Mouse (Mus musculus) sigmoid colon, adult 10 weeks (tissue): ENCODE data around the gene Gnai3. TPM values are rescaled to one million over a fixed set of nuclear protein-coding genes. Genes with fewer than 3 reads are reported as not detected.

ENCODE experiments used
- polyA plus RNA-seq: library from polyadenylated mRNA; stranded (reverse); fragments of 350-450 nt; fragmentation: Illumina TruSeq; extraction: RNeasy Lipid Tissue Mini Kit (QIAGEN cat#74804); gene quantifications from one replicate; pipeline ENCODE4 v1.2.3, GENCODE M21; 2014; ENCODE audit warnings: low read depth, low replicate concordance

The Gnai3 gene
- 306 TPM for polyA plus RNA-seq

GRCm38 (mm10) chr3:108145534-108146445 is at the start of gene Gnai3:
Gnai3 (minus strand) TSS chr3:108146146.

GRCm38 (mm10) chr3:108186098-108187047 is 40.4 kb upstream of the Gnai3 start, which contains the start of gene Amigo1:
Amigo1 (plus strand) TSS chr3:108186335.

DNA sequence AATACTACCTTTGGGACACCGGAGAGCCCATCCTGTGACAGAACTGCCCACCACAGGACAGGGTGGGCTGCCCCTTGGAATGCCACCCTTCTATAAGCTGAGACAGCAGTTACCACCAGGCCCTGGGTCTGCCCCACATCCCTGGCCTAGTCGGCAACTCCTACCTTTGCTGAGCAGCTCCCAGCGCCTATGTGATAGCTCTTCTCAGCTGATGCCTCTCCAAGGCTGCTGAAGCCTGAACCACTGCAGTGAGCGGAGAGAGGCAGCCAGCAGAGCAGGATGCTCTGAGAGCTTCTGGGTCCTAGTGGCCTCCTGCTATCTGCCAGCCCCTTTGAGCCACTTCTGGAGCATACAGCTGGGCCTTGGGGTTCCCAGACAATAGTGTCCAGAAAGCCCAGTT is 8.7 kb upstream of the Gnai3 start, which contains the start of gene Gpr61:
Gene Gpr61 (minus strand): TSS at position 227 of the 400 bp plus-strand sequence.

DNA sequence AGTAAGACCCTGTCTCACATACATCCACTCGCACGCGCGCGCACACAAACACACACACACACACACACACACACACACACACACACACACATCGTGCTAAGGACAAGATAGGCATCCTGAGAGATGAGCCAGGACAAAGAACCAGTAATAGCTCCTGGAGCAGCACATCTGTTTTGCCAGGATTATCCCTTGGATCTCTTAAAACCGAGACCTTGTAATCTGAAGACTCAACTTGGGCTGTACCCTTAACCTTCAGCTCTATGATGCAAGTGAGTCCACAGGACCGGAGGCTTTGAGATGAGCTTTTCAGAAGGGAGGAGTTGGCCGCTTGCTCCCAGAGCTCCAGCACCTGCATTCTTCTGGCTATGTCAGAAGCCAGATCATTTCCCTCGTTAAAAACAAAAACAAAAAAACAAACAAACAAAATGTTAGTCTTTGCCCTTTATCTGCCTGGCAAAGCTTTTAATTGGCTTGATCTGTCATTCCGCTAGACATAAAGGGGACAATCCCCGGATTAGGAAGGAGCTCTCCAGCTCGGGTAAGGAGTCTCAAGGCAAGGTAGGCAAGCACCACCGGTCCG is 53.3 kb downstream of the Gnai3 start, which contains the start of gene Gnat2:
Gene Gnat2 (plus strand): TSS at position 254 of the 580 bp plus-strand sequence.

DNA sequence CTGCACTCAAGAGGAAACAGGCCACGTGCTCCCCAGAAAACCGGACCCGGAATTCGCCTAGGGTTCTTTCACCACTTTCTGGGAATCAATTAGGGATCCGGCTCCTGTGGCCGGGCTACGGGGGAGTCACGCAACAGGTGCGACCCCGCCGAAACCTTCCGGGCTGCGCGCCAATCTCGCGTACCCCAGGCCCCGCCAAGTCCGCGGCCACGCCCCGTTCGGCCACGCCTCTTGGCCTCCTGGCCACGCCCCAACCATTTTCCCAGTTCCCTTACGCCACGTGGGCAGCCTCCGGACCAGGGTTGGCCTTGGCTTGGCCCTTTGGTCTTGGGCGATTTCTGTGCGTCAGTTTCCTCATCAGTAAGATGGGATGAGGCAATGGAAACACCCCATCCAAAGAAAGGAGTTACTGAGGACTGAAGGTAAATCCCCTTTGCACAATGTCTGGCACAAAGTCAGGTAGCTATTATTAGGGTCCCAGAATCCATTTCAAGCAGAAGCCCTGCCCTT is 59.4 kb downstream of the Gnai3 start, which contains the start of gene Ampd2:
Gene Ampd2 (minus strand): TSS at position 182 of the 510 bp plus-strand sequence.

Other genes with a start within 250 kb of the Gnai3 start
- 4.3 TPM for gene Gstm7, start 214.3 kb downstream of the Gnai3 start, polyA plus RNA-seq
- gene Gstm6, start 202.4 kb downstream of the Gnai3 start, polyA plus RNA-seq = 10.1 TPM
- 11.6 TPM for gene Gstm3, start 176.9 kb downstream of the Gnai3 start, polyA plus RNA-seq
- 67.8 TPM for gene Gstm2, start 159.7 kb downstream of the Gnai3 start, polyA plus RNA-seq
- 29.8 TPM for gene Gstm1, start 128.2 kb downstream of the Gnai3 start, polyA plus RNA-seq
- gene Gstm4, start 101.3 kb downstream of the Gnai3 start, polyA plus RNA-seq = 2.9 TPM
- 7.4 TPM for gene Ampd2, start 59.5 kb downstream of the Gnai3 start, polyA plus RNA-seq
- 0.88 TPM for gene Gnat2, start 53.4 kb downstream of the Gnai3 start, polyA plus RNA-seq
- 0.16 TPM for gene Gpr61, start 8.7 kb upstream of the Gnai3 start, polyA plus RNA-seq
- 7.9 TPM for gene Amigo1, start 40.2 kb upstream of the Gnai3 start, polyA plus RNA-seq
- 12.4 TPM for gene Cyb561d1, start 55.1 kb upstream of the Gnai3 start, polyA plus RNA-seq
- 0.91 TPM for gene Atxn7l2, start 64.8 kb upstream of the Gnai3 start, polyA plus RNA-seq
- 0.19 TPM for gene Sypl2, start 80.5 kb upstream of the Gnai3 start, polyA plus RNA-seq
- 94.0 TPM for gene Psma5, start 110.8 kb upstream of the Gnai3 start, polyA plus RNA-seq
- 149 TPM for gene Sort1, start 137.9 kb upstream of the Gnai3 start, polyA plus RNA-seq
- gene Mybphl, start 218.8 kb upstream of the Gnai3 start, polyA plus RNA-seq = not detected
- 0.91 TPM for gene Psrc1, start 237.7 kb upstream of the Gnai3 start, polyA plus RNA-seq